Mouse (Mus musculus) kidney, postnatal 14 days (tissue): ENCODE data around the gene Adgrg5.

Experiments used
- DNase-seq: peaks from one replicate; pipeline ENCODE4 v3.0.0; 2022; ENCODE audit warnings: mixed read lengths

Adgrg5 gene

DNA sequence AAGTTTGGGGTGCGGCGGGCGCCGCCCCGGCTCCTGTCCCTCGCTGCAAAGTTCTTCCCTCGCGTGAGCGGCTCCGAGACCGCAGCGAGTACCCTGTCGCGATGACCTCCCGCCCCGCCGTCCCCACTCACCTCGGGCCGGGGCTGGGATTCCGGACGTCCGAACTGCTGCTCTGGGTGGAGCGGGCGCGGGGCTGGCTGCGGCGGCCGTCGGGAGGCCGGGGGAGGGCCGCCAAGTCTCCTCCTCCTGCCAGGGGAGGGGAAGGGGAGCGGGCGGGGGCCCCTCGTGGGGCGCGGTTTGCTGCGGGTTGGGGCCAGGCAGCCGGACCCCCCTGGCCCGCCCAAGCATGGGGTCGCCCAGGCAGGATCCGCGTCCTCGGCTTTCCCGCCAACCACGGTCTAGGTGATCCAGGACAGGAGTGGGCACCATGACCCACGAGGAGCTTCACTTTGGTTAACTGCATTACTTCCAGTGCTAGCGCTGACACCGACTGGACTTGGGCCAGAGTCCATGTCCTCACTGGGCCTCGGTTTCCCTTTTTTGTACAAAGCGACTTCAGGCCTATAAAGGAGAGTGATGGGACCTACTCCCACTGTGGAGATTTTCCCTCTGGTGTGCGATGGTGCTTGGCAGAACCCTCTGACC is 5.5 kb upstream of the Adgrg5 start, which contains the start of gene Ccdc102a:
Ccdc102a (minus strand) TSS at position 248 of the 645 bp plus-strand sequence.
- DNase-seq: peak; percentile 75

DNA sequence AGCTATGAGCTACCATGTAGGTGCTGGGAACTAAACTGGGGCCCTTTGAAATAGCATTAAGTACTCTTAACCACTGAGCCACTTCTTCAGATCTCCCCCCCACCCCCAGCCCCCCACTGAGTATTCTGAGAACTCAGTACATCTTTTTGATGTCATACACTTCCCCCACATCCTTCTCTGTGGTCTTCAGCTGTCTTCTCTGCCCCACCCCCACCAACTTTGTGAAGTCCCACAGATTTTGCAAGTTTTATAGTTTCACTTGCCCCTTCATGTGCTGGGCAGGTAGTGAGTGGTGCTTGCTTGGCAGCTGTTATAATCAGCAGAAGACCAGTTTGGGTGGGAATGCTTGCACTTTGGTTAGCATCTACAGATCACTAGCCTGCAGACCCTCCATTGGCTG is 4.2 kb upstream of the Adgrg5 start:
- DNase-seq: no peak

DNA sequence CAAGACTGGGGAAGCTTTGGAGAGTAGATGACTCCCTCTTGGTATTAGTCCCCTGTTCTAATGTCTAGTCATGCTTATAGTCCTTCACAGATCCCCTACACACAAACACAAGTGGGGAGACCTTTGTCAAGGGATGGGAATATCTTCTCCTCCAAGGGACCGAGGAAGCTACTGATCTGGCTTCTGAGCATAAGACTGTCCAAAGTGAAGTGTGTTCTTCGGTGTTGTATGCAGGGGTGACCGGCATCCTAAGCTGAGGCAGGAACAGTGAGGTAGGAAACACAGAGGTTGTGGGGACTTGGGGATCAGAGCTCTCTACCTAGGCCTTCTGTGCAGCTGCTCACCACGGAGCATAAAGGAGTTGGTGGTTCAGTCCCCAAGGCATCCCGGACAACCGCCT is 1.3 kb upstream of the Adgrg5 start:
- DNase-seq: no peak

DNA sequence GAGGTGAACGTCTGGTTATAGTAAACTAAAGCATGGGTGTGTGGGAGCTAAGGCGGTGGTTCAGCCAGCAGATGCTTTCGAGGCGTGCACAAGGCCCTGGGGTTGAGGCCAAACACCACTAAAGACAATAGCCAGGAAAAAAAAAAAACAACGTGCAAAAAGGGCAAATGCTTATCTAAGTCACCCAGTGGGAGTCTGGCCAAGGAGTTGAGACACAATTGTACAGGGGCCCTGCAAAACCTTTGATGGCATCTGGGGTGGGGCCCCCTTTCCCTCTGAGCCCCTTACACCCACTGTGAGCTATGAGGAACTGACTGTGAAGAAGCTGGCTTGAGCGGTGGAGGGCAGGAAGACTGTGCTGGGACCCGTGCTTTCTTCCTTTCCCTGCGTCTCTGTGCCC is 892 bp upstream of the Adgrg5 start:
- no peak for DNase-seq

DNA sequence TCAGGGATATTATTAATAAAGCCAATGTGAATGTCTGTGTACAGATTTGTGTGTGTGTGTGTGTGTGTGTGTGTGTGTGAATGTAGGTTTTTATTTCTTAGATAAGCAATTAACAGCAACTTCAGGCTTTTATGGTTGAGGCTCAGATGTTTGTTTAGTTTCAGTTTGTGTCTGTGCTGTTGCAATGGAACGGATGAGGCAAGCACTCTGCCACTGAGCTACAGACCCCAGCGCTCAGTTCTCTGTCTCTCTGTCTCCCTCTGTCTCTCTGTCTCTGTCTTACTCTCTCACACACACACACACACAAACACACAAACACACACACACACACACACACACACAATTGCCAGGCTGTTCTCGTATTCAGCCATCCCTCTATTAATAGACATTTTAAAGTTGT is 4.7 kb downstream of the Adgrg5 start:
- DNase-seq: no peak

DNA sequence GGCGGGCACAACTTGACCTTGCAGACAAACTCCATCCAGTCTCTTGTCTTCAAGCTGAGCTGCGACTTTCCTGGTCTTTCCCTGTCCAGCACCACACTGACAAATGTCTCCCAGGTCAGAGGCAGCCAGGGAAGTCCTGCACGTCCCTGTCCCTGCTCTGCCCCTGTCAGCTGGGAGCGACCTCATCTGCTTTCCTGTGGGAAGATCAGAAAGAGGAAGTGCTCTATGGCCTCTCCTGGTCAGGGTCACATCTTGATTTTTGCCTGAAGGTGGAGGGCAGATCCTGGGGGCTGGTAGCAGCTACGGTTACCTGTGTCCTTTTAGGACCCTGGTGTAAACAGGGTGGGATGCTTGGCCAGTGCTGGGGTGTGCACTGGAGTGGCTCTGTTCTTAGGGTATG is 10.4 kb downstream of the Adgrg5 start:
- no peak for DNase-seq

DNA sequence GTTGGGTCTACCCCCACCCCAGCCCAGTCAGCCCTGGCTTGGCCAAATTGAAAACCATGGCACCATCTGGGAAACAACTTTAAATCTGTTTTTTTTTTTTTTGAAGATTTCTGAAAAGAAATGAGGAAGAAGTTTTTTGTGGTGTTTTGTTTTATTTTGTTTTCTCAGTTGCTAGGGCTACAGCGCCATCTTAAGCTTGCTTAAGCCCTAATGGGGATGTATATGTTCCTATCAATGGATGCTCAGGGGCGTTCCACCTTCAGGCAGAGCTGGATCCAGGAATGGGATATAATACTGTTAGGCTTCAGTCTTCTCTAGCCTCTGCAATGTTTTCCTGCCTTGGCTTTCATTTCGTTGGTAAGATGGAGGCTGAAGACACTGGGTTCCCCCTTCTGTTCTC is 11.7 kb downstream of the Adgrg5 start:
- DNase-seq: no peak

DNA sequence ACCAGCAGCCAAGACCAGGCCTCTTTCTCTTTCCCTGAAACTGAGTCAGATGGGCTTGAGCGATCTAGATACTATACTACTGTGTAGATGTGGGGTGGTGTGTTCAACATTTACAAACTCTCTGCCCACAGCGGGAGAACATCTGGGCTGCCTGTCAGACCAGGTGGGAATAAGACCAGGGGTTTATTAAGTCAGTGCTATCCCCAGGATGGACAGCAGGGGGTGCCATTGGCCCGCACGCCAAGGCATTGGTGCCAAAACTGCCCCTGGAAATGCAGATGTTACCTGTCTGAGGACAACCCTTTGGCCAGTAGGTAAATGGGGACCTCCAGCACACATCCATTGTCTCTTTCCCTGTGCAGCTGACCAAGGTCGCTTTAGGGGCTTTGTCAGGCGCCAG is 19.1 kb downstream of the Adgrg5 start:
- peak; percentile 79 for DNase-seq

DNA sequence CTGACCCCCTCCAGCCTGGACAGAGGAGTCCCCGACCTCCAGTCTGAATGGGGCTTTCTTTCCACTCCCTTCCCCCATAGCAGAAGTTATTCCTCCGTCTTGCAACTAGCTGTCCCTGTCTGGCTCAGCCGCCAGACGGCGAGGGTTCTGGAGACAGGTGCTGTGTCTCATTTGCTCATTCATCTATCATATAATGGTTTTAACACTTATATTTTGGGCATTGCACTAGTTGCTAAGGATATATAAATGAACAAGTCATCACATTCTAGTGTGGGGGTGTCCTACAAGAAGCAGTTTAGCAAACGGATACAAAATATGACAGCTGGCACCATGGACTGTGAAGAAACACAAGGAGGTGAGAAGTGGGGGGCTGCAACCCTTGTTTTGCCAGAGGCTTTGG is 21.7 kb downstream of the Adgrg5 start:
- DNase-seq: no peak

DNA sequence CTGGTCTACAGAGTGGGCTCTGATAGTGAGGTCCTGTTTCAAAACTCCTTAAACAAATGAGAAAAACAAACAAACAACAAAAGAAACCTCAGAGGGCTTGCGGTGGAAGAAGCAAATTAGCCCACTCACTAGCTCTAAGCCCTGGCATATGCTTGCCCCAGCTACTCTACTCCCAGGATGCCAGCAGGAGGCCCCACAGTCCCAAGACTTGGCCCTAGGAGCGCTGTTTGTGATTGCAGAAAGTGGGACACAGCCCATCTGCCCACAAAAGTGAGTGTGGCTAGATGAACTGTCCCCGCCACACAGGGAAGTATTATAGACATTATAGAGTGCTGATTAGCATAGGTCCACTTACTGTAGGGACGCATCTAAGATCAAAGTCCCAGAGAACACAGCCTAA is 24.9 kb downstream of the Adgrg5 start:
- DNase-seq: no peak

DNA sequence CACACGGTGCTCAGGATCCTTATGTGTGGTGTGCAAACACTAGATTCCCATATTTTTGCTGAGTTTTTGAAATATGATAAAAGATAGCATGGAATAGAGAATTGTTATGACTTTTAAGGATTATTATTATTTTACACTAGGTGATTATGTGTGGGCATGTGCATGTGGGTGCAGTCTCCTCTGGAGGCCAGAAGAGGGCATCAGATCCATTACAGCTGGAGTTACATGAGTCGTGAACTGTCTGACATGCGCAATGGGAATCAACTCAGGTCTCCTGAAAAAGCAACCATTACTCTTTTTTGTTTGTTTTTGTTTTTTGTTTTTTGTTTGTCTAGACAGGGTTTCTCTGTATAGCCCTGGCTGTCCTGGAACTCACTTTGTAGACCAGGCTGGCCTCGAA is 25.5 kb downstream of the Adgrg5 start:
- DNase-seq: no peak

DNA sequence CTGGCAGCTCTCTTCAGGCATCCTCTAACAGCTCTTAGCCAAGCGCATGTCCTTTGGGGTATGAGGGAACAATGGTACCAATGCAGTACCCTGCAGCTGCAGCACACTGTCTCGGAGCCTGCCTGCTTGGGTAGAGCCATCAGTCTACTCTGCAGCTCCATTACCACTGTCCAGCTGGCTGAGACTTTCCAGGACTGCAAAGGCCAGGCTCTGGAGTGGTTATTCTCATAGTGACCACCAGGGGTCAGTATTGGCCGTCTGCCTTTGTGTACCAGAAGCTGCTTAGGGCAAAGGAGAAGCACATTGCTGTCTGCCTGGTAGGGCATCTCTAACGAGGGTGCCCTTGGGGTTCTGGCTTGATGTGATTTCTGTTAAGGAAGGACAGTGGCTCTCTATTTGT is 26.6 kb downstream of the Adgrg5 start:
- peak; percentile 87 for DNase-seq

DNA sequence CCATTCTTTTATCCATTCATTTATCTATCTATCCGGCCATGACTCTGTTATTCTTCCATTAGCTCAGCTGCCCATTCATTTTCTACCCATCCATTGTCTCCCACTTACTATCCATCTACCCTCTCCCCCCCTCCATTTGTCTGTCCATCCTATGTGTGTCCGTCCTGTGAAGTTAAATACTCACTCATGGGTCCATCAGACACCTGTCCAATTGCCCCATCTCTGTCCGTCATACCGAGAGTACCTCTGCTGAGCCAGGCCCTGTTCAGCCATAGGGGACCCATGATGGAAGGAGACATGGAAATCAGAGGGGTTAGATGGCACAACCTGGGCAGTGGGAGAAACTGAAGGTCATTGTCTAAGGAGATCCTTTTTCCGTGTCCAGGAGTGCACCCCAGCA is 27.0 kb downstream of the Adgrg5 start:
- no peak for DNase-seq

DNA sequence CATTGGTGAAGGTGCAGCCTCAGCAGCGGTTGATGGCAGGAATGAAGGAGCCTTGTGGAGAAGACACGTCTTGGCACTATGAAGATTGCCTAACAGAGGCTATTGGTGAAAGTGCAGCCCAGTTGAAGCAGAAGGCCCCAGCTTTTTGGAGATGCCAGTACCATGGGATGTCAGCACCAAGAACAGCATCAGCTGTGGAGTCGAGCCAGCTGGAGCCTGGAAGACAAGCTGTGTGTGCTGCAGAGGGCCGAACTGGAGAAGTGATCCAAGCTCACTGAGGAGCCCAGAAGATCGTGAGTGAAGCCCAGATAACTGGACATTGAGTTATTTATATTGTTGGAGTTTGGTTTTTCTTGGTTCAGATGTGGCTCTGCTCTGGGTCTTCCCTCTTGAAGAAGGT is 28.6 kb downstream of the Adgrg5 start:
- DNase-seq: no peak

DNA sequence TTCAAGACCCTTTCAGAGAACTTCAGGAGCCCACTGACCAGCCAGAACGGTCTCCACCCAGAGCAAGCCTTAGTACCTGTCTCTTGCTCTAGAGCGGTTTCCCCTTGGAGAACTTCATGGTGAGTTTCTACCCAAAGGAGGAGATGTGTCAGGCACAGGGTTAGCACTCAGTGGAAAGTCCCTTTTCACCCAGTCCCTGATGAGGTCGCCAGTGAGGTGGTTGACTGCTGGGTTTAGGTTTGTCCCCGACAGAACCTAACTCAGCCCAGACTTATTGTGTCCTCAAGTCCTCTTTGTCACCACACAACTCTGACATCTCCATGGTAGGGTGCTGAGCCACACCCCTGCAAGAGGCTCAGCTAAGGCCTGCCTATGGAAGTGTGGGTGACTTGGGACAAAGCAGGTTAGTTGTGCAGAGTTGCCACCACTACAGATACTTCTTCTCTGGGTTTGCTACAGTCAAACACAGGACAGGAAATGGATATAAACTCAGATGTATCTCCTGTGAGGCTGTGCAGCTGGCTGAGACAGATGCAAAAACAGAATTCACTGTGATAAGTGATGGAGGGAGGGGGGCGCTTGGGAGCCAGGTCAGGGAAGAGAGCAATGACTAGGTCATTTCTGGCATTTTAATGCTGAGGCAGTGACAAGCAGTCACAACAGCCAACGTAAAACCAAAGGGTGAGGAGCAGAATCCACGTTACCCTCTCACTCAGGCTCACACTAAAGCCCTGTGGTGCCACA is 30.3 kb downstream of the Adgrg5 start:
- no peak for DNase-seq

DNA sequence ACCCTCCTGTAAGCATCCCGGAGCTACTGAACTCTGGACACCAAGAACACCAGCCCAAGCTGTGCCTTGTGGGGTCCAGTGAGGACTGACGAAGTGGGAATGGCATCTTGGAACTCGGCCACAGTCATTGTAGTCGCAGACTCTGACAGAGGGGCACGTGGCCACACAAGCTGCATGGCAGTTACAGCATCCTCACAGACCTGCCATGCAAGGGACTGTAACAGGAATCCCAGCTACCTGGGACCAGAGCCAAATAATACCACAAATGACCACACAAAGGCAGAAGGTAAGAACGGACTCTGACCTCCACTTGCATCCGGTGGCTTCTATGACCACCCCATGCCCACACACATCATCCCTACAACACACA is 30.9 kb downstream of the Adgrg5 start:
- DNase-seq: peak; percentile 61

DNA sequence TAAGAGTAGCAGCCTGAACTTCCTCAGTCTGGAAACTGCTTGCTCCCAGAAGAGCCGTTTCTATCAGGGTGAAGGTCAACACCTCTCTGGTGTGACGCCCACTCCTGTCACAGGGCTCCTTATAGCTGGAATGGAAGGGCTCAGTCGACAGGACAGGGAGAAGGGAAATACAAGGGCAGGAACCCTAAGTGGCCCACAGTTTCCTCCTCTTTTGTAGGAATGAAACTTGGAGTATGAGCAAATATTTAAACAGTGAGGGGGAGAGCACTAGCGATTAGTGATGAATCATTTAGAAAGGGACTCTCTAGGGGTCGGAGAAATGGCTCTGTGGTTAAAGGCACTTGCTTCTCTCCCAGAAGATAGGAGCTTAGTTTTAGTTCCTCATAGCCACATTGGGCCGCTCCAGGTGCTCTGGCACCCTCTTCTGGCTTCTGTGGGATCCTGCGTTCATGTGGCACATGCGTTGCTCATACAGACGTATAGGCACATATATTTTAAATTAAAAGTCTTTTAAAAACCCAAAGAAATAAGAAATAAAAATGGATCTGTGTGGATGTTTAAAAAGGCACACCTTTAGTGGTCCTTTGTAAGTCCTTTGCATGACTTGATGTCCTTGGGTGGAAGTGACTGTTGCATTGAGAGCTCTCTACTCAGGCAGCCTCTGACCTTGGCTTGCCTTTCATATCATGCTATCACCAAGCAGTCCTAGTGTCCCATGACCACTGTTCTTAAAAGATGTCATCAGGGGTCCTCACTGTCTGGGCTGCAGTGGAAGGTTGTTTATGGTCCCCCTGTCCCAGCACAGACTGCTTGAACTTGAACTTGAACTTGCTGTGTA is 31.6 kb downstream of the Adgrg5 start:
- DNase-seq: peak; percentile 68

DNA sequence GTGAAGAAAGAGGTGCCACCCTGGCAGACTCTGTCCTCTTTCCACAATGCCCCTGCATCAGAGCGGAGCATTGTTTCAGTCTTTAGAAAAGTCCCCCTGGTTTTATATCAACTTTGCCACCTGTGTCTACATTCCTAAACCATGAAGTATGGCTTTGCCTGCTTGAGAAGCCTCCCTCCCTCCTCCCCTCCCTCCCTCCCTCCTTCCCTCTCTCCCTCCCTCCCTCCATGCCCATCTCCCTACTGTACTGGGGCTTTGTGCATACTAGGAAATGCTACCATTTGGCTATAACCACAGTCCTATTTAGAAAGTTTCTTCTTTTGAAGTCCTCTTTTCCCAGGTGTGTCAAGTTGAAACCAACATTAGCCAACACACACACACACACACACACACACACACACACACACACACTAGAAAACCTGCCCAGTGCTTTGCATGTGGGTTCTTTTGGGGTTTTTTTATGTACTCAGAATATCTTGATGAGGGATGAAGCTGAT is 32.6 kb downstream of the Adgrg5 start:
- DNase-seq: no peak

DNA sequence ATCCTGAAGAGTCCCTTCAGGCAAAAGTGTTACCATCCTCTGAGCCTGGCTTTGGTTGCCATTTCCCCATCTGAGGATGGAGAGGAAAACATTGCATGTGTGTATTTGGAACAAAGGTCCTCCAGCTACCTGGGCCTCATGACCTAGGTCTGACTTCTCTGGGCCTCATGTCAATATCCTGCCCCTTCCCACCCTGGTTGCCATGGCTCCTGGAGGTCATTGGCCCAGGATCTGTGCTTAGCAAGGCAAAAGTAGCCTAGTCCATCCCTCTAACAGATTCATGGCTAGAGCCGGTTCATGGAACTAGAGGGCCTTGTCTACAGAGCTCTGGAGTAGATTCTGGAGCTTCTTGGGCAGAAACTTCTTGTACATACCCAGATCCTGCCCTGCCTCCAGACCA is 38.7 kb downstream of the Adgrg5 start:
- DNase-seq: peak; percentile 33

DNA sequence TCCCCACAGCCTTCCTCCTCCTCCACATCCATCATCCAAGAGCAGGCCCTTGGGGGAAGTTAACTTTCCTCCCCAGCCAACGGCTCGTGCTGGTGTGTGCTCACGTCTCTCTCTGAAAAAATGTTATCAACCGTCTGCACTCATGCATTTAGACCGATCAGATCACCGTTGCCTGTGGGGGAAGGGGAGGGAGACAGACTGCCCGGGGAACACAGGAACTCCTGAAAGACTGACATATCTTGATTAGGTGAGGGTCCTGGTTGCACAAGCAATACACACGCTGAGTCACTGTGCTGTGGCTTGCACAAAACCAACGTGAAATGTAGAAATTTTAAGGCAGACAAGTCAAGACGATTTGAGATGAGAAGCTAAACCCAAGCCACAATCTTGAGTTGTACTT is 41.3 kb downstream of the Adgrg5 start:
- DNase-seq: no peak

DNA sequence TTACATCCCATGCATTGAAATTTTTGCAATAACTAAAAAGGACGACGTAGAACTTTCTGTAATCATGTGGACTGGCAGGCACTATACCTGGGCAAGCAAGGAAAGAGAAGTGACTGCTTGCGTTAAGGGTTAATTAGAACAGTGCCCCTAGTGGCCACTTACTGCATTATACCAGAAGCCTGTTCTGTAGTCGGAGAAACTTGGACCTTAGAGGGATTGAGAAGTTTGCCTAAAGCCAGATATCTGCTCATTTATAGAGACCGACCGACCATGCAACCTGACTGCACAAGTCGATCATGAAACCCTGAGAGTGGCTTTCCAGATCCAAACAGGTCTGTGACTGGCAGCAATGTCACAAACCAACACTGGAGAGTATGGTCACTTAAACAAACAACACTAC is 43.1 kb downstream of the Adgrg5 start:
- DNase-seq: peak; percentile 70

DNA sequence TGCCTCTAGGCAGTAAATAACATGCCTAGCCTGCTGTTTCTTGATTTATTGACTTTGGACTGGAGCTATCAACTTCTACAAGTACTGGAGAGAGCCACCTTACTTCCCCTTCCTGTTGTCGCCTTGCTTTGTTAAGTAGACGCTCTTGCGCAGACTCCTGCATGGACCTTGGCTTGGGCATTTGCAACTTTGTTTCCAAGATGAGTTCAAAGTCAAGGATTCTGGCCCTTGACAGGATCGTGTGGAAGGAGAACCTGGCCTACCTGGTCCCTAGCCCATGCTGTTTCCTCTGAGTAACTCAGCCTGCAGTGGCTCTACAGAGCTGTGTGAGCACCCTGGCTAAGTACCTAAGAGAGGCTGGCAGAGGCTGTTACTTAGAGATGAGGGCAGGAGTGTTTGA is 43.6 kb downstream of the Adgrg5 start:
- DNase-seq: peak; percentile 54

DNA sequence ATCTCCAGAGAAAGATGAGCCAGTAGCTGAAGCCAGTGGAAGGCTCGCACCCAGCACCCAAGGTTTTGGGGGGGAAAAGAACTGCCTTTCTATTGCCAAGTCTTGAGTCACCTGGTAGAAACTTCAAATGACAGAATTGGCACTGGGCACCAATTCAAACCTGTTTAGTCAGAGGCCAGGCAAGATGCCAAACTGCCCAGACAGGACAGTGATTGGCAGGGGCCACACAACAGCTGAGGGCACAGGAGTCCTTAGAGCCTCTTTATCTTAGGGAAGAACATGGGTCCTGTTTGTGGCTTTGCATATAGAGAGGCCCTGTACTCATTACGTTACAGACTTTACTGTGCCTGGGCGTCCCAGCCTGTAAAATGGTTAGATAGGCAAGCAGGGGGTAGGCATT is 44.1 kb downstream of the Adgrg5 start:
- peak; percentile 85 for DNase-seq

DNA sequence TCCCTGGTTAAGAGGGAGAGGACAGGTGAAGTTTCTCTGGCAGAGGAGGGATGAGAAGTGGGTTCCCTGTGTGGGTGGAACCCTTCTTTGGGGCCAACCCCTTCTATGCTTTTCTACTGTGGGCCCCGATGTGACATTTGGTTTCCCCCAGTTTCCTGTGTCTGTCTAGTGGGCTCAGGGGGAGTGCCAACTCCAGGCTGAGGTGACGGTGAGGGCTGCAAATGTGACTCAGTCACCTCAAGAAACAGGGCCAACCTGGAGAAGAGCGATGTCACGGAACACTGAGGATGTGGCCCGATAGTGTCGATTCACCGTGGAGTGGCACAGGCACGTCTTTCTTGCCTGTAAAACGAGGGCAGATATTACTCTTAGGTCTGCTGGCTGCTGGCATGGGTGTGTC is 49.8 kb downstream of the Adgrg5 start:
- no peak for DNase-seq
